Mouse (Mus musculus) spleen, adult 2 months (tissue): ENCODE measurements around the gene Cd244a. TPM values are rescaled to one million over a fixed set of nuclear protein-coding genes. Genes with fewer than 3 reads are reported as not detected.
A peak's percentile ranks its signal among the peaks of the same experiment; 100 is the strongest.

ENCODE experiments used
- DNase-seq, 2 experiments: peaks; one replicate each; pipeline versions ENCODE4 v3.0.0 to v3.0.0-alpha.2; 2012 to 2021; ENCODE audit warnings: low spot score in 2 of 2, low read depth in 1 of 2
- H3K27ac ChIP-seq: fragments of 200-500 bp; 2 replicates; pipeline ENCODE4 v1.5.1; 2012; ENCODE audit warnings: low read length, inconsistent platforms; ENCODE audit not compliant: insufficient read depth
- H3K27me3 ChIP-seq: fragments of 200-500 bp; 2 replicates; pipeline ENCODE4 v1.6.1; 2012; ENCODE audit warnings: mild to moderate bottlenecking, moderate library complexity, low read length, inconsistent platforms; ENCODE audit not compliant: control insufficient read depth, insufficient read depth
- H3K36me3 ChIP-seq: fragments of 200-500 bp; 2 replicates; pipeline ENCODE4 v1.6.1; 2012; ENCODE audit warnings: mild to moderate bottlenecking, low read length, inconsistent platforms; ENCODE audit not compliant: control insufficient read depth, insufficient read depth
- H3K4me1 ChIP-seq: fragments of 200-500 bp; 2 replicates; pipeline ENCODE4 v1.6.1; 2011; ENCODE audit warnings: inconsistent platforms; ENCODE audit not compliant: control insufficient read depth, insufficient read depth, insufficient read length
- H3K4me3 ChIP-seq: fragments of 200-500 bp; 2 replicates; pipeline ENCODE4 v1.5.1; 2011; ENCODE audit warnings: mild to moderate bottlenecking, inconsistent platforms; ENCODE audit not compliant: insufficient read depth, insufficient read length; ENCODE audit errors: extremely low read depth
- CTCF ChIP-seq: fragments of 200-500 bp; IDR thresholded peaks from 2 replicates; pipeline ENCODE4 v1.5.1; 2011; ENCODE audit warnings: mild to moderate bottlenecking, inconsistent platforms; ENCODE audit not compliant: insufficient read depth, insufficient read length, insufficient replicate concordance; ENCODE audit errors: extremely low read depth
- POLR2A ChIP-seq: fragments of 200-500 bp; IDR thresholded peaks from 2 replicates; pipeline ENCODE4 v1.6.1; 2011; ENCODE audit warnings: low read depth, low read length, inconsistent platforms
- WGBS: fragments of 180-500 bp; shearing (Covaris S2); methylation state at CpG from one replicate; pipeline ENCODE4 v1.1.7; 2018; 5-methylcytosine and 5-hydroxymethylcytosine counted together
- polyA plus RNA-seq: library from polyadenylated mRNA; depleted of rRNA; stranded (reverse); fragments of >200 nt; gene quantifications from 2 replicates; pipeline ENCODE4 v1.2.3, GENCODE M21; 2012

The Cd244a gene
- polyA plus RNA-seq, 1 experiment, result 6.8 TPM

GRCm38 (mm10) chr1:171565888-171566287 lies 6.9 kb downstream of the Cd244a start:
- Histone ChIP-seq H3K4me3 (no peak overlapping the region), H3K27me3 (no peaks in the 10 kb centered on the region), H3K27ac (no peak overlapping the region), H3K36me3 (no peaks in the 10 kb centered on the region), H3K4me1 (peaks cover 15% of the 10 kb centered on the region; the same call in 1 of the 2 replicates)
- WGBS, result 43% methylated on average over 4 of the region's 4 CpGs
- no peak for DNase-seq
- TF ChIP-seq CTCF (no peak), POLR2A (no peak)

GRCm38 (mm10) chr1:171566777-171567176 lies 7.8 kb downstream of the Cd244a start:
- peaks cover 9% of the 10 kb centered on the region; the same call in 1 of the 2 replicates for H3K4me1 ChIP-seq
- DNase-seq, result peak; percentile 52 to 70
- H3K4me3 ChIP-seq, result no peak overlapping the region
- no peaks in the 10 kb centered on the region for H3K36me3 ChIP-seq
- H3K27ac ChIP-seq, result no peak overlapping the region
- TF ChIP-seq POLR2A, result no peak
- peak; percentile 51; the same call in 1 of the 2 replicates for TF ChIP-seq CTCF
- H3K27me3 ChIP-seq, result no peaks in the 10 kb centered on the region
- WGBS, result 19% methylated on average over 8 of the region's 8 CpGs

DNA sequence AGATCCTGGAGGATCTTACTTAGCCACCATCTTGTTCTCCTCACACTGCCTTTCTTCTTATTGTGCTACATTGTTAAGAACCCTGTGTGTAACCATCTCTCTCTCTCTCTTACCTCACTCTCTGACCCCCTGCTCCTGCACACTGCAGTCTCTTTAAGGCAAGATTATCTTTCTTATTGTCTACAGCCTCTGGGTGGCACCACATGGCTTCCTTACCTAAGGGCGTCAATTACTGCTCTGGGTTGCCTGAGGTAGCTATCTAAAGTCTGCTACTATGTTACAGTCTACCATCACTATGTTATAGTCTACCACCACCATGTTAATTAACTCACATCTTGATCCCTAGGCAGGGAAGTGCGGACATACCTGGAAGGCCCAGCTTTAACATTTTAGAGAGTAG lies 9.4 kb downstream of the Cd244a start:
- H3K4me3 ChIP-seq, result no peak overlapping the region
- H3K4me1 ChIP-seq, result no peaks in the 10 kb centered on the region
- no peaks in the 10 kb centered on the region for H3K27me3 ChIP-seq
- no peak overlapping the region for H3K27ac ChIP-seq
- H3K36me3 ChIP-seq, result no peaks in the 10 kb centered on the region
- TF ChIP-seq CTCF (no peak), POLR2A (no peak)
- WGBS, result 78% methylated on average over 2 of the region's 2 CpGs
- no peak for DNase-seq

GRCm38 (mm10) chr1:171577168-171577567 lies 18.2 kb downstream of the Cd244a start:
- H3K4me3 ChIP-seq, result no peak overlapping the region
- 71% methylated on average over 7 of the region's 7 CpGs for WGBS
- DNase-seq, result no peak
- H3K27me3 ChIP-seq, result no peaks in the 10 kb centered on the region
- TF ChIP-seq POLR2A (no peak), CTCF (no peak)
- H3K36me3 ChIP-seq, result no peaks in the 10 kb centered on the region
- H3K27ac ChIP-seq, result no peak overlapping the region
- H3K4me1 ChIP-seq, result no peaks in the 10 kb centered on the region; the same call in none of the 2 replicates

DNA sequence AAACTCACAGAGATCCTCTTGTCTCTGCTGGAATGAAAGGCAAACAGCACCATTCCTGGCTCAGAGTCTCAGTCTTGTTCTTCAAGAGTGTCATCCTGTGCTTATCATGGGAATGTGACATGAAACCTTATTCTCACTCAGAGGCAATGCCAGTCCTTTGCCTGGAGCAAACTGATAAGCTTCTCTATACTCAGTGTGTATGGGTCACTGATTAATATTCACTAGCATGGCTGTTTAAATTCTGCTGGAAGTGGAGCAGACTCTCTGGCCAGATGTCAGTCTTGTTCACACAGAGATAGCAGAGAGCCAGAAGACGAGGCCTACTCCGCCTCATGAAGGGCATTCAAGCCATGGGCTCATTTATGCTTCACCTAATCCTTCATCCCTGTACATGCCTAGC lies 25.6 kb downstream of the Cd244a start:
- DNase-seq, result no peak
- Histone ChIP-seq H3K36me3 (peaks cover 9% of the 10 kb centered on the region), H3K4me3 (no peak overlapping the region), H3K27me3 (no peaks in the 10 kb centered on the region), H3K27ac (no peak overlapping the region), H3K4me1 (no peaks in the 10 kb centered on the region)
- 83% methylated on average over 2 of the region's 2 CpGs for WGBS
- no peak for TF ChIP-seq CTCF
- TF ChIP-seq POLR2A, result no peak

DNA sequence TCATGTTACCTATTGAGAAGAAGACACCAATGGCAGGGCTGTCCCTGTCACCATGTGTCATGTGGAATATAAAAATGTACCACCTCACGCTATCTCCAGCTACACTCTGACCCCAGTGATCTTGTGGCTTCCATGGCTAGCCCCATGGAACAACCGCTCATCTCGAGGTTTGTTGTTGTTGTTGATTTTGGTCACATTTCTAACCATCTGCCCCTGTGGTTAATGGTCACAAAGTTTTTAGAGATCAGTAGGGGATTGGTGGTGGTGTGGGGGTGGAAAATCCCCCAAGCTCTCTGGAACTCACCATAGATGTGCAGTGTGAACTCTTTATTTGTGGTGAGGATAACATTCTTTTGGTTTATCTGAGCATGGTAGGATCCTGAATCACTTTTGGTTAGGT lies 45.7 kb downstream of the Cd244a start:
- Histone ChIP-seq H3K27ac (no peak overlapping the region), H3K27me3 (no peaks in the 10 kb centered on the region), H3K4me3 (no peak overlapping the region), H3K36me3 (peaks cover 16% of the 10 kb centered on the region), H3K4me1 (peaks cover 4% of the 10 kb centered on the region; the same call in 1 of the 2 replicates)
- 75% methylated on average over 3 of the region's 3 CpGs for WGBS
- TF ChIP-seq CTCF, result no peak
- TF ChIP-seq POLR2A, result no peak
- DNase-seq, result no peak

DNA sequence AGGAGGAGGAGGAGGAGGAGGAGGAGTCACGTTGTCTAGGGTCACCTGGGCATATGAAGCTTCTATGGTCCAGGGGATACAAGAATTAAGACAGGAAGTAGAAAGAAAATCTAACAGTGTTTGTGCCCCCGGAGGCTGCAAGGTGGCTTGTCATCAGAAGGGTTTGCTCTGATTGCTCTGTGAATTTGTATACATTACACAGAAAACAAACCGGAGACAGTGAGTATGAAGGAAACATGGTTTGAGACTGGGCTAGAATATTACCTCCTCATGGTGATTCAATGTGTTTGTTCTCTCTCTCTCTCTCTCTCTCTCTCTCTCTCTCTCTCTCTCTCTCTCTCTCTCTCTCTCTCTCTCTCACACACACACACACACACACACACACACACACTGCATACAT lies 47.7 kb downstream of the Cd244a start:
- DNase-seq, result no peak
- Histone ChIP-seq H3K27ac (peak overlapping the region; percentile 66; the same call in 1 of the 2 replicates), H3K27me3 (no peaks in the 10 kb centered on the region), H3K4me3 (peak overlapping the region; percentile 64), H3K4me1 (peaks cover 4% of the 10 kb centered on the region; the same call in 1 of the 2 replicates), H3K36me3 (peaks cover 7% of the 10 kb centered on the region)
- 11% methylated on average over 3 of the region's 3 CpGs for WGBS
- TF ChIP-seq CTCF, result no peak
- TF ChIP-seq POLR2A, result no peak

DNA sequence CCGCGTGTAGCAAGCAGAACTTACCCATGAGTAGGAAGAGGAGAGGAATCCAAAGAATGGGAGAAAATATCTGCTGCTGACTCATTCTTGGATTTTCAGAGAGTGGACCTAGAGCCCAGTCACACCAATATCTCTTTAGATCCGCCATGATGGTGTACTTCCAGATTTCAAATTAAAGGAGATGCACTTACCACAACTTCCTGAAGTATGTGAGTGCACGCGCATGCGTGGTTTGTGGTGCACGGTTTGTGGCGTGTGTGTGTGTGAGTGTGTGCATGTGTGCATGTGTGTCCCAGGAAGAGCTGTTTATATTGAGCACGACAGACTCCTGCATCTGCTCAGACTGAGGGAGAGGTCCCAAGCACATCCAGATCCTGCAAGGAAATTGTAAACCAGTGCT lies 48.2 kb downstream of the Cd244a start, which contains the start of gene Ly9:
Ly9 (minus strand) TSS at position 235 of the 400 bp plus-strand sequence.
- Histone ChIP-seq H3K4me3 (peak within 1 kb of the TSS; percentile 64), H3K27ac (peak within 1 kb of the TSS; percentile 66), H3K4me1 (peaks cover 4% of the 10 kb centered on the region; the same call in 1 of the 2 replicates), H3K36me3 (peaks cover 5% of the 10 kb centered on the region; the same call in 1 of the 2 replicates), H3K27me3 (no peaks in the 10 kb centered on the region)
- 6% methylated on average over 9 of the region's 9 CpGs for WGBS
- DNase-seq, result peak; percentile 72 to 73
- TF ChIP-seq POLR2A (peak; percentile 17; the same call in 1 of the 2 replicates), CTCF (no peak)
